Mouse (Mus musculus) gastrocnemius, adult 2 months (tissue): Measurements from ENCODE around the gene Gm20388. TPM values are rescaled to one million over a fixed set of nuclear protein-coding genes. Genes with fewer than 3 reads are reported as not detected.

Source experiments
- DNase-seq: peaks from one replicate; pipeline ENCODE4 v3.0.0; 2022
- H3K27ac ChIP-seq: fragments of 200-600 bp; 2 replicates; pipeline ENCODE4 v1.8.1; 2022; ENCODE audit warnings: mild to moderate bottlenecking
- H3K4me3 ChIP-seq: fragments of 200-600 bp; 2 replicates; pipeline ENCODE4 v1.8.1; 2022; ENCODE audit warnings: mild to moderate bottlenecking, moderate library complexity
- CTCF ChIP-seq: fragments of 200-600 bp; IDR thresholded peaks from 2 replicates; pipeline ENCODE4 v1.8.1; 2022; ENCODE audit warnings: antibody characterized with exemption, mild to moderate bottlenecking, moderate library complexity
- intact Hi-C: fragments of 180-260 bp; cut with DNase I; formaldehyde crosslinking; loops from one replicate; pipeline ENCODE4 v1.15.1; 2025
- total RNA-seq, 2 experiments: library from RNA; stranded (reverse); gene quantifications; 2 replicates each; pipeline ENCODE4 v1.2.3; 2021

The Gm20388 gene
- total RNA-seq, 2 experiments from 2014 or later = 6.1 to 15.0 TPM

GRCm38 (mm10) chr8:120581329-120581728, 670.7 kb downstream of the Gm20388 start:
- no peak for TF ChIP-seq CTCF
- no peak for DNase-seq
- Histone ChIP-seq H3K4me3 (no peak overlapping the region), H3K27ac (no peak overlapping the region)
- intact Hi-C loops = no loop called here

GRCm38 (mm10) chr8:120581811-120582210, 671.2 kb downstream of the Gm20388 start:
- intact Hi-C loops = no loop called here
- no peak for DNase-seq
- Histone ChIP-seq H3K4me3 (no peak overlapping the region), H3K27ac (no peak overlapping the region)
- TF ChIP-seq CTCF = no peak

- intact Hi-C loops = no loop called here
- no peak overlapping the region for H3K27ac ChIP-seq
- H3K4me3 ChIP-seq = no peak overlapping the region
- TF ChIP-seq CTCF = no peak
- DNase-seq = peak; percentile 8
These were observed 674.9 kb downstream of the Gm20388 start for GRCm38 (mm10) chr8:120585521-120585920.

- intact Hi-C loops = no loop called here
- TF ChIP-seq CTCF = peak; percentile 6; the same call in 1 of the 2 replicates
- H3K4me3 ChIP-seq = peak within 1 kb of the TSS; percentile 75
- peak; percentile 99 for DNase-seq
- H3K27ac ChIP-seq = peak within 1 kb of the TSS; percentile 74
These were observed 678.5 kb downstream of the Gm20388 start, which contains the start of gene Gins2 for GRCm38 (mm10) chr8:120588908-120589771. Gene Gins2, minus strand, starts transcription at chr8:120589304.

GRCm38 (mm10) chr8:120589921-120590320, 679.3 kb downstream of the Gm20388 start:
- Histone ChIP-seq H3K4me3 (peak overlapping the region; percentile 75), H3K27ac (peak overlapping the region; percentile 74)
- intact Hi-C loops = loop anchor here (5.0 kb wide), 1 partner anchor 308 kb away; no protein-coding TSS in a partner anchor
- DNase-seq = peak; percentile 60
- no peak for TF ChIP-seq CTCF

GRCm38 (mm10) chr8:120591587-120592292, 681.1 kb downstream of the Gm20388 start:
- Histone ChIP-seq H3K27ac (no peak overlapping the region), H3K4me3 (no peak overlapping the region)
- intact Hi-C loops = loop anchor here (5.0 kb wide), 1 partner anchor 309 kb away; no protein-coding TSS in a partner anchor

GRCm38 (mm10) chr8:120594571-120594970, 683.9 kb downstream of the Gm20388 start:
- no peak overlapping the region for H3K4me3 ChIP-seq
- intact Hi-C loops = loop anchor here (5.0 kb wide), 1 partner anchor 312 kb away; no protein-coding TSS in a partner anchor
- peak; percentile 67 for TF ChIP-seq CTCF
- no peak for DNase-seq
- no peak overlapping the region for H3K27ac ChIP-seq

More at GRCm38 (mm10) chr8:120591587-120592292, 681.1 kb downstream of the Gm20388 start:
- TF ChIP-seq CTCF = no peak
- DNase-seq = no peak

- peak; percentile 63 for DNase-seq
- Histone ChIP-seq H3K4me3 (no peak overlapping the region), H3K27ac (no peak overlapping the region)
- intact Hi-C loops = loop anchor here (5.0 kb wide), 2 partner anchors 294 to 419 kb away; partner anchors contain the start of gene Fam92b
- peak; percentile 90 for TF ChIP-seq CTCF
These were observed 685.3 kb downstream of the Gm20388 start for GRCm38 (mm10) chr8:120595963-120596362.

- intact Hi-C loops = loop anchor here (5.0 kb wide), 2 partner anchors 296 to 421 kb away; partner anchors contain the start of gene Fam92b
- Histone ChIP-seq H3K27ac (peak overlapping the region; percentile 35; the same call in 1 of the 2 replicates), H3K4me3 (peak overlapping the region; percentile 52)
- no peak for TF ChIP-seq CTCF
- DNase-seq = peak; percentile 57
These were observed 687.9 kb downstream of the Gm20388 start for GRCm38 (mm10) chr8:120598579-120598978.

- Histone ChIP-seq H3K4me3 (no peak overlapping the region), H3K27ac (no peak overlapping the region)
- intact Hi-C loops = loop anchor here (5.0 kb wide), 2 partner anchors 297 to 422 kb away; partner anchors contain the start of gene Fam92b
- peak; percentile 84 for TF ChIP-seq CTCF
- peak; percentile 83 for DNase-seq
These were observed 688.9 kb downstream of the Gm20388 start for GRCm38 (mm10) chr8:120599504-120599903.

GRCm38 (mm10) chr8:120602672-120603071, 692.0 kb downstream of the Gm20388 start:
- intact Hi-C loops = no loop called here
- Histone ChIP-seq H3K27ac (no peak overlapping the region), H3K4me3 (no peak overlapping the region)
- DNase-seq = no peak
- TF ChIP-seq CTCF = no peak

GRCm38 (mm10) chr8:120607460-120607859, 696.8 kb downstream of the Gm20388 start:
- DNase-seq = no peak
- intact Hi-C loops = no loop called here
- H3K4me3 ChIP-seq = peak overlapping the region; percentile 27
- H3K27ac ChIP-seq = no peak overlapping the region
- TF ChIP-seq CTCF = no peak
